ENCODE assay signal across 22 mouse cellular contexts in genomic region chr15:11042828-11043227, GRCm38 (mm10). TPM values are rescaled to one million over a fixed set of nuclear protein-coding genes. Genes with fewer than 3 reads are reported as not detected.
A peak's percentile ranks its signal among the peaks of the same experiment; 100 is the strongest.
DNase-seq lines count a peak whose midpoint lies in the region.
"Had no signal": no experiment of that assay in that cellular context is flagged by ENCODE, and none has a peak within 500 bp of the region (broad histone marks: within the 10 kb centered on the region; RNA-seq: fewer than 3 reads in every experiment).

No protein-coding gene starts in this region.

- intact Hi-C loops in heart, postnatal 36 days (cut with DNase I) = no loop called here

- peak; percentile 16 for DNase-seq in heart, adult 11 months
- no peak for DNase-seq in heart, postnatal 36 days
- peak; percentile 77 for DNase-seq in NIH3T3 (ENCODE audit: low read depth)
- peak; percentile 58 for DNase-seq in fibroblast of lung, adult 2 months (ENCODE audit: low read depth)
- DNase-seq in kidney, adult 11 months = no peak
- no peak for DNase-seq in adrenal gland, postnatal 36 days
- no peak for DNase-seq in right cerebral cortex, postnatal 10 days (ENCODE audit: low spot score in 2 of 2)
- DNase-seq: adrenal gland, postnatal 10 days; cerebellum, adult 11 months; cerebellum, adult 2 months; cerebellum, adult 9-11 months; cerebellum, postnatal 36 days; embryo, embryonic 11 days; gastrocnemius, postnatal 25 days; heart, adult 2 months; heart, postnatal 14 days had no signal

RNA-seq across cellular contexts. Expression of gene Rxfp3, which starts 5.0 kb away (rescaled TPM):
- total RNA-seq in heart, postnatal 36 days (2021) = under 1 TPM in 1 of 2 experiments, not detected in 1; 0.08 TPM
- not detected for total RNA-seq in adrenal gland, postnatal 36 days (2021)
- total RNA-seq: adrenal gland, adult 18-20 months; adrenal gland, postnatal 10 days; CH12.LX; G1E; gastrocnemius, adult 8-10 months; gastrocnemius, postnatal 25 days; hematopoietic stem cell, adult 5-6 weeks had no signal

RNA-seq across cellular contexts. Expression of gene Adamts12, which starts 21.8 kb away (rescaled TPM):
- 1 to 10 TPM; 3.4 to 5.0 TPM for total RNA-seq in heart, postnatal 36 days (2021)
- 1 to 10 TPM; 5.8 to 9.1 TPM for total RNA-seq in adrenal gland, postnatal 36 days (2021)

RNA-seq across cellular contexts. Expression of gene Slc45a2, which starts 42.3 kb away (rescaled TPM):
- total RNA-seq in heart, postnatal 36 days (2021) = not detected
- total RNA-seq in adrenal gland, postnatal 36 days (2021) = not detected
- total RNA-seq: adrenal gland, adult 18-20 months; adrenal gland, postnatal 10 days; adrenal gland, postnatal 4 days; CH12.LX; gastrocnemius, adult 8-10 months; gastrocnemius, postnatal 25 days; heart, adult 2 months; heart, postnatal 14 days; hematopoietic stem cell, adult 5-6 weeks had no signal

Comparison
In these comparisons a context has a peak if more than half of its experiments do, and no peak if none do; other contexts are left out.
1. DNase-seq: peak in heart, adult 11 months (single experiment), NIH3T3 (single experiment) and fibroblast of lung, adult 2 months (single experiment); none in heart, postnatal 36 days (0 of 2), kidney, adult 11 months (single experiment), adrenal gland, postnatal 36 days (0 of 2) and right cerebral cortex, postnatal 10 days (0 of 2).